Mouse (Mus musculus) heart, embryonic 14.5 days (tissue): ENCODE data around the gene Cobll1. TPM values are rescaled to one million over a fixed set of nuclear protein-coding genes. Genes with fewer than 3 reads are reported as not detected.

Experiments
- ATAC-seq: fragments of 200-750 bp; cut with Nextera tagmentation; 2 replicates; pipeline ENCODE4 v1.8.0; 2017; ENCODE audit warnings: low read depth, moderate TSS enrichment; ENCODE audit not compliant: insufficient number of reproducible peaks, insufficient read depth, low FRiP score
- H3K27ac ChIP-seq, 2 experiments: fragments of 200-500 bp in 1 of 2; fragments of 300-500 bp in 1 of 2; sonication (generic) in 1 of 2; replicated peaks in 1 of 2; 2 replicates each; pipeline ENCODE4 v1.5.1; 2012 to 2014; ENCODE audit warnings: low read depth in 2 of 2, low read length in 2 of 2, control low read depth in 1 of 2, mild to moderate bottlenecking in 1 of 2, mixed read lengths in 1 of 2; ENCODE audit not compliant: control insufficient read depth in 1 of 2, insufficient read depth in 1 of 2
- H3K27me3 ChIP-seq: fragments of 300-500 bp; sonication (generic); 2 replicates; pipeline ENCODE4 v1.6.1; 2014; ENCODE audit warnings: mild to moderate bottlenecking, low read length, control low read depth; ENCODE audit not compliant: control insufficient read depth, insufficient read depth
- H3K36me3 ChIP-seq: fragments of 300-500 bp; sonication (generic); 2 replicates; pipeline ENCODE4 v1.6.1; 2014; ENCODE audit warnings: mild to moderate bottlenecking, control low read depth, low read length, mixed read lengths; ENCODE audit not compliant: control insufficient read depth, insufficient read depth
- H3K4me1 ChIP-seq, 2 experiments: fragments of 200-500 bp in 1 of 2; fragments of 300-500 bp in 1 of 2; sonication (generic) in 1 of 2; 2 replicates each; pipeline ENCODE4 v1.6.1; 2012 to 2014; ENCODE audit warnings: low read length in 2 of 2, control low read depth in 1 of 2, mixed read lengths in 1 of 2; ENCODE audit not compliant: control insufficient read depth in 2 of 2, insufficient read depth in 2 of 2
- H3K4me2 ChIP-seq: fragments of 300-500 bp; sonication (generic); 2 replicates; pipeline ENCODE4 v1.6.1; 2014; ENCODE audit warnings: mild to moderate bottlenecking, low read length
- H3K4me3 ChIP-seq, 2 experiments: fragments of 200-500 bp in 1 of 2; fragments of 300-500 bp in 1 of 2; sonication (generic) in 1 of 2; 2 replicates each; pipeline ENCODE4 v1.5.1; 2012 to 2014; ENCODE audit warnings: low read length in 2 of 2, mild to moderate bottlenecking in 2 of 2, control low read depth in 1 of 2, low read depth in 1 of 2, moderate library complexity in 1 of 2; ENCODE audit not compliant: control insufficient read depth in 1 of 2, insufficient read depth in 1 of 2
- H3K9ac ChIP-seq: fragments of 300-500 bp; sonication (generic); 2 replicates; pipeline ENCODE4 v1.6.1; 2014; ENCODE audit warnings: mild to moderate bottlenecking, low read length
- H3K9me3 ChIP-seq: fragments of 300-500 bp; sonication (generic); 2 replicates; pipeline ENCODE4 v1.6.1; 2016; ENCODE audit warnings: low read length, control low read depth; ENCODE audit not compliant: control insufficient read depth
- WGBS: fragments of 180-500 bp; shearing (Covaris S2); extraction: QIAGEN DNeasy Blood & Tissue Kit; methylation state at CpG from one replicate; pipeline ENCODE4 v1.1.7; 2014; 5-methylcytosine and 5-hydroxymethylcytosine counted together
- polyA plus RNA-seq: library from polyadenylated mRNA; unstranded; fragments of >200 nt; fragmentation: Nextera tagmentation; extraction: Ambion mirVana; gene quantifications from 2 replicates; pipeline ENCODE4 v1.2.1, GENCODE M21; 2014

Cobll1 gene
- polyA plus RNA-seq, 1 experiment from 2014 or later, result 10.6 TPM

GRCm38 (mm10) chr2:65236644-65237043 lies 2.6 kb downstream of the Cobll1 start:
- H3K36me3 ChIP-seq, result no peaks in the 10 kb centered on the region
- 83% methylated on average over 8 of the region's 8 CpGs for WGBS
- peaks cover 0 to 20% of the 10 kb centered on the region in 2 experiments; a peak in 3 of 4 replicates for H3K4me1 ChIP-seq
- H3K9me3 ChIP-seq, result no peaks in the 10 kb centered on the region
- no peak overlapping the region for H3K27ac ChIP-seq
- no peak overlapping the region for H3K4me3 ChIP-seq
- H3K27me3 ChIP-seq, result no peaks in the 10 kb centered on the region
- ATAC-seq, result no peak
- no peak overlapping the region; the same call in 1 of the 2 replicates for H3K9ac ChIP-seq
- H3K4me2 ChIP-seq, result 0 out of 2 replicates have a peak overlapping the region, but pooled peaks have one; percentile 90

- Histone ChIP-seq H3K4me3 (no peak overlapping the region), H3K4me1 (peaks cover 0 to 29% of the 10 kb centered on the region in 2 experiments), H3K9ac (no peak overlapping the region), H3K4me2 (no peak overlapping the region), H3K9me3 (no peaks in the 10 kb centered on the region), H3K27me3 (no peaks in the 10 kb centered on the region), H3K27ac (no peak overlapping the region), H3K36me3 (no peaks in the 10 kb centered on the region)
- ATAC-seq, result no peak
- WGBS, result 60% methylated on average over 15 of the region's 15 CpGs
Observed at GRCm38 (mm10) chr2:65232756-65233535, 6.3 kb downstream of the Cobll1 start.

DNA sequence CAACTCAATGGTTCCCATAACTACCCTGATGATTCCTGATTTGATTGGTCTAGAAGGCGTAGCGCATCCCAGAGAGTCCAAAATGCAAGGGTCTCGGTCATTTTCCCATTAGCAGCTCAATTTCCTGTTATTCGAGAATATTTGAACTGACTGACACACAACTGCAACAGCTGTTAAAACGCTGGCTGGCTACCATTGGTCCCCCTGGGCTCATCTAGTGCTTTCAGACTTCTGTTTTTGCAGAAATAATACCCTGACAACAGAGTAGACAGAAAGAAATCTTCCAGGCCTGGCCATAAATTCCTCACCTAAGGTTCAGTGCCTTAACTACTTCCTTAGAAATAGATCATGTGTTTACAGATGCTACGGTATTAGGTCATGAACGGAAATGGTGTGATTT lies 10.8 kb downstream of the Cobll1 start:
- Histone ChIP-seq H3K27me3 (no peaks in the 10 kb centered on the region), H3K36me3 (no peaks in the 10 kb centered on the region), H3K4me3 (no peak overlapping the region), H3K4me1 (peaks cover 0 to 12% of the 10 kb centered on the region in 2 experiments; a peak in 2 of 4 replicates), H3K27ac (no peak overlapping the region), H3K9ac (no peak overlapping the region), H3K4me2 (no peak overlapping the region), H3K9me3 (no peaks in the 10 kb centered on the region)
- ATAC-seq, result no peak
- 86% methylated on average over 7 of the region's 7 CpGs for WGBS

- Histone ChIP-seq H3K4me2 (no peak overlapping the region), H3K36me3 (no peaks in the 10 kb centered on the region), H3K9me3 (no peaks in the 10 kb centered on the region), H3K9ac (no peak overlapping the region), H3K4me3 (no peak overlapping the region), H3K27me3 (no peaks in the 10 kb centered on the region), H3K27ac (no peak overlapping the region), H3K4me1 (peaks cover 0 to 12% of the 10 kb centered on the region in 2 experiments; a peak in 3 of 4 replicates)
- 65% methylated on average over 2 of the region's 2 CpGs for WGBS
- ATAC-seq, result no peak
Observed at GRCm38 (mm10) chr2:65227898-65228290, 11.3 kb downstream of the Cobll1 start.

GRCm38 (mm10) chr2:65227154-65227897 lies 11.9 kb downstream of the Cobll1 start:
- H3K4me1 ChIP-seq, result peaks cover 0 to 12% of the 10 kb centered on the region in 2 experiments; a peak in 3 of 4 replicates
- no peak overlapping the region for H3K4me2 ChIP-seq
- H3K9me3 ChIP-seq, result no peaks in the 10 kb centered on the region
- H3K9ac ChIP-seq, result no peak overlapping the region
- H3K4me3 ChIP-seq, result no peak overlapping the region
- no peaks in the 10 kb centered on the region for H3K36me3 ChIP-seq
- WGBS, result 88% methylated on average over 6 of the region's 6 CpGs
- H3K27me3 ChIP-seq, result no peaks in the 10 kb centered on the region
- H3K27ac ChIP-seq, result no peak overlapping the region
- ATAC-seq, result no peak

DNA sequence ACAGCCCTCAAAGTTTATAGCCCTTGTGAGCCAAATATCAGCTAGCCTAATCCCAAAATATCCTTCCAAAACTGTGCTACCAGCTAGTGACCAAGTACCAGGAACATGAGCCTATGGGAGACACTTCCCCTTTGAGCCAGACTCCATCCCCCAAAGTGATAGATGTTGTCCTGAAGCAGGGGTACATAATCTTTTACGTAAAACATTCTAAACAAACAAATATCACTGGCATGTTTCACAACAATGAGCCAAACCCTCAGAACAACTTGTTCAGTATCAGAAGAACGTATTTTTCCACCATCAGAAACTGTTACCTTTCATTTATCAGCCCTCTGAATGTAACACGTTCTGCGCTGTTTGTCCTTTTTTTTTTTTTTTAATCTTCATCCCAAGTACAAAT lies 12.7 kb downstream of the Cobll1 start:
- H3K27me3 ChIP-seq, result no peaks in the 10 kb centered on the region
- no peak overlapping the region for H3K4me3 ChIP-seq
- H3K4me1 ChIP-seq, result peaks cover 0 to 12% of the 10 kb centered on the region in 2 experiments; a peak in 3 of 4 replicates
- H3K36me3 ChIP-seq, result no peaks in the 10 kb centered on the region
- H3K9ac ChIP-seq, result no peak overlapping the region
- no peak overlapping the region for H3K4me2 ChIP-seq
- H3K27ac ChIP-seq, result no peak overlapping the region
- H3K9me3 ChIP-seq, result no peaks in the 10 kb centered on the region
- ATAC-seq, result no peak
- 78% methylated on average over 4 of the region's 4 CpGs for WGBS

- Histone ChIP-seq H3K9ac (no peak overlapping the region), H3K4me3 (no peak overlapping the region), H3K27ac (no peak overlapping the region), H3K4me1 (peaks cover 0 to 5% of the 10 kb centered on the region in 2 experiments; a peak in 3 of 4 replicates), H3K36me3 (no peaks in the 10 kb centered on the region), H3K27me3 (no peaks in the 10 kb centered on the region), H3K9me3 (no peaks in the 10 kb centered on the region), H3K4me2 (no peak overlapping the region)
- WGBS, result 75% methylated on average over 12 of the region's 12 CpGs
- ATAC-seq, result no peak
Observed at GRCm38 (mm10) chr2:65223956-65224735, 15.1 kb downstream of the Cobll1 start.
